Mouse (Mus musculus) CH12F3 (cell line): ENCODE data around the gene Crcp.

Experiments
- in situ Hi-C: fragments of 300-500 bp; cut with MboI; formaldehyde crosslinking; loops from 2 replicates; pipeline ENCODE4 v1.14.3; 2020; ENCODE audit warnings: low sequenced_read_pairs

Crcp gene

DNA sequence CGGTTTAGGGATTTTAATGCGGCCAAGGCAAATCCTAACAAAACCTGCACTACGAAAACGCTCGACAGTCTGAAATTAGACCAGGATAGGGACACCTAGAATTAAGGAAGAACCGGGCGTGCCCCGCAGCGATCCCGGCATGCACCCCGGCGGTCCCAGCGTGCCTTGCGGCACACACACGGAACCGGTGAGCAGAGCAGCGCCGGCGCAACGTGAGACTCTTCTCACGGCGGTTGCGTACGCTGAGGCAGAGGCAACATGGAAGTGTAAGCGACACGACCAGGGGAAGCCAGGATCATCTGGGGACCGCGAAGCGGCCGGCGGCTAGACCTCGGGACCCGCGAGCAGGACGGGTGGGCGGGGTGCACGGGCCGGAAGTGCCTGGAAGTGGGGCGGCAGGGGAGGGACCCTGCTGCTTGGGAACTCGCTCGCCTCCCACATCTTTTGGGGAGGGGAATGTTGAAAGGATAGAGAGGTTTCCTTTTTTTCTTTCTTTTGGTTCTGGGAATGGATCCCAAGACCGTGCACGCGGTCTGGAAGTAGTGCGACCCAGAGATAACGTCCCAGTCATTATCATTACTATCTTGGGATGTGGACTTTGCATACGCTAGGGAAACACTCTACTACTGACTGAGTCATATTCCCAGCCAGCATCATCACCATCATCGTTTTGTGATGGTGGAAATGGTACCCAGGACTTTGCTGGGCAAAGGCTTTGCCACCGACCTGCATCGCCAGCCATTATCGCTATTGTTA is at the start of gene Crcp, which contains the start of gene Asl:
Crcp (plus strand) TSS at position 149 of the 756 bp plus-strand sequence.
Asl (minus strand) TSS at position 106 of the 756 bp plus-strand sequence.
- in situ Hi-C loops = no loop called here

DNA sequence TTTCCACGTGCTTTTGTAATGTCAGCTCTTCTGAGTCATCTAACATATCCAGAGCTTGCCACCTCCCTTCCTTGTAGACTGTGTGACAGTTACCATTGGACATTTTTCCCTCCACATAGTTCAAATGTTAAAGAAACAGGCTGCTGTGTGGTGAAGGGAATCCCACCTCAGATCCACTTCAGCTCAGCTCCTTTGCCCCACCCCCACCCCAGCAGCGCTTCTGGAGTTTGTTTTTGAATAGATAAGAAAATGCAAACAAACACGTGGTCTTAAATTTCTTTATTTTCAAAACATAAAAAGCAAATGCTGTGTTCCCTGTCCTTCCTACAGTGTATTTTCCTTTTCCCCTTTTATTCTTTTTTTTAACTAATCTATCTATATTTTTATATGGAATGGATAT is 48.9 kb upstream of the Crcp start:
- in situ Hi-C loops = no loop called here

DNA sequence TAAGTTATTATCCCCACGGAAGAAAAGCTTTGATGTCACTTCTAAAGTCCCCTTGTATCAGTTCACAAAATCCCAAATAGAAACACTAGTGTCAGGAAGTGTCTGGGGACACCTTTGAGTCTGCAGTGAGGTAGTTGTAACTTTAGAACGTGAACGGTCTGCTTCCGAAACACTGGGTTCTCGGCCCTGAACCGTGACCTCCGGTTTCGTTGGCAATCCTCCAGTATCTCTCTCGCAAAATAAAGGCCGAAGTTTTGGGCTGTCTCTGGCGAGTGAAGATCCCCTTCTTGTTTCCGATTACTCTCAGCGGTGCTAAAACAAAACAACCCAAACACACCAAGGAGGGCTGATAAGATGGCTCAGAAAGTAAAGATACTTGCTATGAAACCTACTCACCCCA is 39.7 kb upstream of the Crcp start:
- in situ Hi-C loops = no loop called here

DNA sequence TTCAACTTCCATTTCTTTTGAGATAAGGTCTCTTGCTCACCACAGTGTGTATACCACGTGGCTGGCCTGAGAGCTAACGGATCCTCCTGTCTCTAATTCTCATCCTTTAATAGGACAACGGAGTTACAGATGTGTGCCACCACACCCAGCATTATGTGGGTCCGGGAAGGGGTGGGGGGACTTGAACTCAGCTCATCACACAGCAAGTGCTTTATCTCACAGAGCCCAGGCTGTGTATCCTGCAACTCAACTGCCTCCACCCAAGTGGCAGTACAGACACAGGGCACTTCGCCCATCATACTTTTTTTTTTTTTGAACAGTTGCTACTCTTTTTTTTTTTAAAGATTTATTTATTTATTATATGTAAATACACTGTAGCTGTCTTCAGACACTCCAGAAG is 37.2 kb upstream of the Crcp start:
- in situ Hi-C loops = no loop called here

DNA sequence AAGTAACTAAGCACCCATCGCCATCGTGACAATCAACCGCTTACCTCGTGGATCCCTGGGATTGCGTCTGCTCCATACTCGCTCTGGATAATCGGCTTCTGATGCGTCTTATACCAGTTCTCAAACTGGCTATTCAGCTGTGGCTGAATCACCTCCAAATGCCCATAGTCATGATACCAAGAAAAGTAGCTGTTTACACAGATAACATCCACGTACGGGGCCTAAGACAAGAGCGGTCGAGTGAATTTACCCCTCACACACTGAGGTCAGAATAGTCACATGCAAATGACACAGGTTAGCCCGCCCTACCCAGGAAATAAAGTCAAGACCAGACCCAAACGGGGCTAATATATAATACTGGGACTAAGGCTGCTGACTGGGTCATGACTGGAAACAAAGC is 35.7 kb upstream of the Crcp start:
- in situ Hi-C loops = no loop called here

DNA sequence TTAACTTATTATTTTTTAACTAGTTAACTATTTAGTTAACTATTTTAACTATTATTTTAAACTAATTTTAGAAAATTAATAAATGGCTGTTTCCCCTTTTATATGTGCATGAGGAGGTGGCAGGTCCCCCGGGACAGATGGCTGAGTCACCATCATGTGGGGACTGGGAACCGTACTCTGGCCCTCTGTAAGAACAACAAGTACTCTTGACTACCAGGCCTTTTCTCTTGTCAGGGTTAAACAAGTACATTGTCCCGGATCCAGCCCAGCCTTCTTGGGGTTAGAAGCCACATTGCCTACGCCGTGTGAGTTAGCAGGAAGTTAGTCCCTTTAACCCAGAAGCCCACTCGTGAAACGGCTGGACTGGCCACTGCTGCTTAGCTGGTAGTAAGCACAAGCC is 34.1 kb upstream of the Crcp start:
- in situ Hi-C loops = no loop called here

DNA sequence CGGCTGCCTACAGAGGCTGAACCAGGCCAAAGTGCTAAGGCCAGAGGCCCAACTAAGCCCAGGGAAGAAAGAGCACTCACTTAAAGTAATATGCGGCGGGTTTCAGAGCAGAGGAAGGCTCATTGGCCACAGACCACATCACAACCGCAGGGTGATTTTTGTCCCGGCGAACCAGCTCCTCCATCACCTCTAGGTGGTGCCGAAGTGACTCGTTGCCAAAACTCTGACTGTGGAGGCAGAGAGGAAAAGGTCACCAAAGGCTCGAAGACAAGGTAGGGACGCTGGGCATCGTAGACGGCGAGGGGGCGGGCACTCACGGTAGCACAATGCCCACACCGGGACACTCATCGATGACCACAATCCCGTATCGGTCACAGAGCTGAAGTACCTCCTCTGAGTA is 31.4 kb upstream of the Crcp start:
- in situ Hi-C loops = no loop called here

DNA sequence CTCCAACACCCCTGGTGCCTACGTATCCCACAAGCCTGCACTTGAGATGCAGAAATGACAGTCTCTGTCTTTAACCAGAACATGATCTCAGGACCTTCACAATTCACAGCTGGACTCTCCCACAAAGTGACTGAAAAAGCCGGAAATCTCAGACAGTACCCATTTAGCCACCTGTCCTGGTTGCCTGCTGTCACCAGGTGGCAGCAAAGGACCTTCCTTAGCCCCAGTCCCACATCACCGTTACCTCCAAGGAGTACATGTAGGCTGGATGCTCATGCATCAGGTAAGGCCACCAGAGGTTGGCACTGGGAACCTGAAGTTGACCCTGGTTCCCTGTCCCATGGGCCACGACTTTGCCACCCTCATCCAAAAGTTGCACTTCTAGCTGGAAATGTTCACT is 30.0 kb upstream of the Crcp start:
- in situ Hi-C loops = no loop called here

DNA sequence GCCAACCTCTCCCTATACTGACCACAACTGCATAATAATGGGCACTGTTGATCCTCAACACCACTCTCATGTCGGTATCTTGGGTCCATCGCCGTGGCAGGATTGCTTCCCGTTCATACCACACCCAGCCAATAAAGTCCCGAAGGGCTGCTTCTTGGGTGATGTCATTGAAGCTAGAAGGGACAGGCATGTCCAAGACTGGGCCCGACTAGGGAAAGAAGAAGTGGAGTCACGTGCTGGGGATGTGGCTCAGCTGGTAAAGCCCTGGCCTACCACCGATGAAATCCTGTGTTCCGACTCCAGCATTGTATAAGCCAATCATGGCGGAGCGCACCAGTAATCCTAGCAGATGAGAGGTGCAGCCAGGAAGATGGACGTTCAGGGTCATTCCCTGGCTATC is 28.4 kb upstream of the Crcp start:
- in situ Hi-C loops = no loop called here

DNA sequence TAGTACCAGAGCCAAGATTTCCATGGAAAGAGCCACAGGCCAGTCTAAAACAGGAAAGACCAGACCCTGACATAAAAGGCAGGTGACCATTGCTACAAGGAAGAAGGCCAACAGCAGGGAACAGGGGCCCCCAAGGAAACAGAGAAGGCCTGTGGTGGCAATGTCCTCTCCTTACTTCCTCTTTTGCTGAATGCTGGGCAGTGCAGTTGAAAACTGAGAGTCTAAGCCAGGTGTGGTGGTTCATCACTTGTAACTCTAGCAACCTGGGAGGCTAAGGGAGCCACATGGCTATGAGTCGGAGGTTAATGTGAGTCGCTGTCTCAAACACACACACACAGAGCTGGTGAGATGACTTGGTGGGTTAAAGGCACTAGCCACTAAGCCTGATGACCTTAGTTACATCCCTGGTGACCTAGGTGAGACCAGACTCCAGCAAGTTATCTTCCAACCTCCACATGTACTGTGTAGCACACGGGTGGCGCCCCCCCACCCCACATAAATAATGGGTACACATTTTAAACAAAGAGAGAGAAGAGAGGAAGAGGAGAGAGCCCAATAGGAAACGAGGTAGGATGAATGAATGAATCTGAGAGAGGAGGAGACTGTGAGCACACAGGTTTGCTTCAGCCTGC is 27.6 kb upstream of the Crcp start:
- in situ Hi-C loops = no loop called here

DNA sequence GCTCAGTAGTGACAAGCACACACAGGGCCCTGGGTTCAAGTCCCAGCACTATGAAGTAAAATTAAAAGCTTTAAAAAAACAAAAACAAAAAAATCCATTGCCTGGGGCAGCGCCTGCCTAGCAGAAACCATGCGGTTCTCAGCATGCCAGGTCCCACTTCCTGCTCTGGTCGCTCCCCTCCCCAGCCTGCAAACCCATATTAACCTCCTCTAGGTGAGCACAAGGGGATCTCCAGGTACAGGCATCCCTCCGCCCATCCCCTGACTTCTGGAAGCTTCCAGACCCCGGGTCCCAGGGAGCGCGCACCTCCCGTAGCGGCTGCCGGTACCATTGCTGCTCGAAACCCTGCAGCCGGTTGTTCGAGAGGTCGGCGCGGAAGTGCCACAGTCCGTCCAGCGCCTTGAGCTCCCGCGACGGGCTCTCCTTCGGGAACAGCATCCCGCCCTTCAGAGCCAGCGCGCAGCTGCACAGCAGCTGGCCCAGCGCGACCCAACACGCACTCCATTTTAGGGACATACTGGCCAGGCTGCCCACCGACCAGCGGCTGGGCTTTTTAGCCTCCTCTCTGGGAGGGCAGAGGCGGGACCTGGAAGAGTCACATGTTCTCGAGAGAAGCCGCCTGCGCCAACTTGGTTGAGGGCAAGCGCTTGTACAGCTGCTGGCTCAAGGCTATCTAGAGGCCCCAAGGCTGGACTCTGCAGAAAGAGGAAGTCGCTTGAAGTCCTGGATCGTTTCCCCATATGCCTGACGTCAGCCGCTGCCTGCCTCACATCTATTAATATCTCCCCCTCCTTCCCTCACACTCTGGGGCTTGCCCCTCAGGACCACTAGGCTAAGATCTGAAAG is 26.6 kb upstream of the Crcp start, which contains the start of gene Gusb:
Gusb (minus strand) TSS at position 749 of the 846 bp plus-strand sequence.
- in situ Hi-C loops = no loop called here

DNA sequence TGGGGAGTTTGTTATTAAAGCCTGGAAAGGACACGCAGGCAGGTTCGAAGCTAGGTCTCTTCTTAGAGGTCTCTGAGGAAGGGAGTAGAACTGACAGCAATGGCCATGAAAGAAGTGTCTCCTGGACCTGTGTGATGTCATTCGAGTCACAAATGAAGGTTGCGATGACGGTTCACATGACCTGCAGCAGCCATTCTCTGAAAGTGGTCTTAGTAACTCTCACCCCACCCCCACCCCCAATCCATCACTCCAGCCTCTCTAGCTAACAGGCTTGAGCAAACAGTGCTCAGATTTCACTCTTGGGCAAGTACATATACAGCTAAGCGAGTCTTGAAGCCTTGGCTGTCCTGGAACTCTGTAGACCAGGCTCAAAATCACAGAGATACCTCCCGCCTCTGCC is 25.9 kb upstream of the Crcp start:
- in situ Hi-C loops = no loop called here

DNA sequence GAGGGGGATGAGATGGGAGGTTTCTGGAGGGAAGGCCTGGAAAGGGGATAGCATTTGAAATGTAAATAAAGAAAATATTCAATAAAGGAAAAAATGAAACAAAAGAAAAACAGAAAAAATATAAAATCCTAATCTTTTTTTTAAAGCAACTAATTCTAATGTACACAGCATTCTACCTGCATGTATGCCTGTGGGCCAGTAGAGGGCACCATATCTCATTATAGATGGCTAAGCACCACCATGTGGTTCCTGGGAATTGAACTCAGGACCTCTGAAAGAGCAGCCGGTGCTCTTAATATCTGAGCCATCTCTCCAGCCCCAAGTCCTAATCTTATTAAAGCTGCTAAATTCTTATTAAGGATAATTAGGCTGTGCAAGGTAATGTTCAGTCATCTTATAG is 21.7 kb upstream of the Crcp start:
- in situ Hi-C loops = no loop called here

DNA sequence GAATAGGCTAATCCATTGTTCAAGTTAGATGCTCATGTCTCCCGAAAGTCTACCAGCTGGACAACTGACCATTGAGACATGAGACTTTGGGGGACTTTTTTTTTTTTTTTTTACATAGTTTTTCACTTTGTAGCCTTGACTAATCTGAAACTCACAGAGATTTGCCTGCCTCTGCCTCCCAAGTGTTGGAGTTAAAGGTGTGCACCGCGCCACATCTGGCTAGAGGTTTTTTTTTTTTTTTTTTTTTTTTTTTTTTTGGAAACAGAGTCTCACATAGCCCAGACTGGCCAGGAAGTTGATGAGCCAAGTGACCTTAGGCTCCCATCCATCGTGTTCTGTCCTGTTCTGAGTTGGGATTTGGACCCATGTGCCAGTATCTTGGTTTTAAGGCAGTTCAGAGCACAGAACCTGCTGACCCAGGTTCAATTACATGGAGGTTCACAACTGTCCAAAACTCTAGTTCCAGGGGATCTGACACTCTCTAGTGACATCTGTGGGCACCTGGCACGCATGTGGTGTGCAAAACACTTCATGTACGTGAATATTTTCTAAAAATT is 21.0 kb upstream of the Crcp start:
- in situ Hi-C loops = no loop called here

DNA sequence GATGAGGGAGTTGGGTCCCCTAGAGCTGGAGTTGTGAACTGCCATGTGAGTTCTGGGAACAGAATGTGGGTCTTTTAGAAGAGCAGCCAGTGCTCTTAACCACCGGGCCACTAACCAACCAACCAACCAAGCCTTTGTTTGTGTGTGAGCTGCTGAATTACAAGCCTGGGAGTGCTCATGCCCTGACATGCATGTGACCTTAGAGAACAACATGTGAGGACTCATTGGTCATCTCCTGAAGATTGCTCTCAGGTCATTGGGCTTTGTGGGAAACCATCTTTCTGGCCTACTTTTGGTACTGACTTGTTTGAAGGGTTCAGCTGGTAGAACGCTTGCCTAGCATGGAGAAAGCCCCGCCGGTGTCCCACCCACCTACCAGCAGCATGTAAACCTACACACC is 19.3 kb upstream of the Crcp start:
- in situ Hi-C loops = no loop called here

DNA sequence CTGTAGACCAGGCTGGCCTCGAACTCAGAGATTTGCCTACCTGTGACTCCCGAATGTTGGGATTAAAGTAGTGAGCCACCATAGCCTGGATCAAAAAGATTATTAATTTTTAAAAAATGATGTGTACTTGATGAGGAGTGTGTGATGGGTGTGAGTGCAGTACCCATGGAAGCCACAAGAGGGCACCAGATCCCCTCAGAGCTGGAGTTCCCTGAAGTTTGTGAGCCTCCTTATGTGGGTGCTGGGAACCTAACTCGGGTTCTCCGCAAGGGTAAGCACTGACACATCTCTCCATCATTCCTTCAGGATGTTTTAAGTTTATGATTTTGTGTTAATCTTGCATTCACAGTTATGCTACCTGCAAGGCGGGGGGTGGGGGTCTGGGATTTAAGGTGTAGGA is 18.1 kb upstream of the Crcp start:
- in situ Hi-C loops = no loop called here

DNA sequence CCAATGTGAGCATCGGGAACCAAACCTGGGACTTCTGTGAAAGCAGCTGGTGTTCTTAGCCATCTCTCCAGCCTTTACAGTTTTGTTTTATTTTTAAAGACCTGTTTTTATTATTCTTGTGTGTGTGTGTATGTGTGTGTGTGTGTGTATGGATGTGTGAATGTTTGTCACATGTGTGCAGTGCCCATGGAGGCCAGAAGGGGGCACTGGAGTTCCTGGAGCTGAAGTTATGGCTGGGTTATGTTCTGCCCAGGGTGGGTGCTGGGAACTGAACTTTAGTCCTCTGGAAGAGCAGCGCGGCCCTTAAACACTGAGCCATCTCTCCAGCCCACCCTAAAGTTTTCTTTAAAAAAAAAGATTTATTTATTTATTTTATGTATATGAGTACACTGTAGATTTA is 14.0 kb upstream of the Crcp start:
- in situ Hi-C loops = no loop called here

DNA sequence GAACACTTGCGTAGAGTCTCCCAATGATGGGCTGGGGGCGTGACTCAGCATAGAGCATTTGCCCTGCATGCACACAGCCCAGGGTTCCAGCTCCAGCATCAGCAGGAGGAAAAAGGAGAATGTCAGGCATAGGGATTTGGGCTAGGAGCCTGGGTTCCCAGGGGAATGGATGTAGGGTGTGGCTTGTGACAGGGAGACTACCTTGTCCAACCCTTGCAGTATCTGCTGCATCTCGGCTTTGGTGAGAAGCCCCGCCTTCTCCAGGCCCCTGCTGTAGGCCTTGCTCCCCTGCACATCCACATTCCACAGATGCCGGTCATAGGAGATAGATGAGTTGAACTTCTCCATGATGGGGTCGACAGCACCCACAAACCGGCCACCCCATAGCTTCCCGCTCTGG is 9.6 kb upstream of the Crcp start:
- in situ Hi-C loops = no loop called here

DNA sequence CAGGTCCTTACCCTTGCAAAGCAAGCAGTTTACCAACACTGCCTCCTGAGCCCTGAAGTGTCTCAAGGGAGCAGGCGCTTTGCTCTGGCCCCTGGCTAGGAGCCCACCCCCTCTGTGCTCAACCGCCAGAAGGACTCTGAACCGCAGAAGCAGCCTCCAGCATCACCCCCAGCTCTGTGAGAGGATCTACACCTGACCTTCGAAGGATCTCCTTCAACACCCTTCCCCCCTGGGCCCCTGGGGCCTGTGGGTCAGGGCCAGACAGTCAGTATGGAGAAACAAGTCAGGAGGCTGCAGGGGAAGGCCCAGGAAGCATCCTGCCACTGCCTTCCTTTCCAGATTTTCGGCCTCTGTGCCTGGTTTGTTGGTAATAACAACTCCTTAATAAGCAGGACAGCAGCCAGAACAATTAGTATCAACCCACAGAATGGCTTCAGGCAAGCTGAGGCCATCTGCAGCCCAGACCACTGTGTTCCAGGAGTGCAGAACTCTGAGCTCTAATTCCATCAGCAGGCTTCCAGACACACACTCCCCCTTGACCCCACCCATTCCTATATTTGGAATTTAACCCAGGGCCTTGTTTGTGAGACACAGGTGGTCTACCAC is 7.6 kb upstream of the Crcp start:
- in situ Hi-C loops = no loop called here

DNA sequence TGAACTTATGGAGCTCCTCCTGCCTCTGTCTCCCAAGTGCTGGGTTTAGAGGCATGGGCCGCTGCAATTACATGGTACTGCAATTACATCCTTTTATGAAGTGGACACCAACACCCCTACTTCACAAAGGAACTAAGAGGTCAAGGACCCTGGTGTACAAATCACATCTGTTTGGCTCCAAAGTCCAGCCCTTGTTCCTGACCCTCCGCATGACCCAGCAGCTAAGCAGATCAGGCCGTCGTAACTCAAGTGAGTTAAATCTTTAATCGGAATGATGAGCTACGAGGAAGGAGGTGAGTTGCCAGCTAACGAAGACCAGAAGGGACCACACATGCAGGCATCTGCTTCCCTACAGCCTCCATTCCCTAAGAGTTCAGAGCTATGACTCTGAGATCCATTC is 6.7 kb upstream of the Crcp start:
- in situ Hi-C loops = no loop called here
